Mouse (Mus musculus): ENCODE measurements at regions not wholly inside any gene's neighbourhood (a gene's known extent, or its start where the extent isn't known, plus 50 kb on each side); places are given as distances from the start of the nearest gene placed in this dataset.

DNA sequence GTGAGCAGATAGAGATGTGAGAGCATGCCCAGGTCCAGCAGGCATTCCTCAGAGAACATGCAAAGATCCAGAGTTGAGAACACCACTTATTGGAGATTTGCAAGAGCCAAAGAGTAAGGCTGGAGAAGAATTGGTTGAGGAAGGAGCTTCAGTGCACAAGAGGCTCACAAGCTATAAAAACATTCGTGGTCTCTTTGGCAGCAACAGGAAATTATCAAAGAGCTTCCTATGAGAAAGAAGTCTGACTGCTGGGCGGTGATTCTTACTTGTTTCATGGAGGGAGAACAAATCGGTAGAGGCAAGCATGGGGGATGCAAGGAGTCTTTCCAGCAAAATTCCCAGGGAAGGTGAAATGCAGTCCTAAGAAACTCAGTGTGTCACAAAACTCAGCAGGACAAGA is 83.0 kb upstream of the Dph5 start:
- TF ChIP-seq CTCF (IDR thresholded peaks at IDR 0.05; ENCODE audit: low read depth, low read length): no peak
- TF ChIP-seq GATA1 (IDR thresholded peaks at IDR 0.05; ENCODE audit: borderline replicate concordance, low read length): no peak
